Mouse (Mus musculus) thymus, adult 2 months (tissue): Measurements from ENCODE around the gene Krt26. TPM values are rescaled to one million over a fixed set of nuclear protein-coding genes. Genes with fewer than 3 reads are reported as not detected.

Experiments
- DNase-seq: peaks from one replicate; pipeline ENCODE4 v3.0.0; 2021
- H3K27ac ChIP-seq: fragments of 200-500 bp; 2 replicates; pipeline ENCODE4 v1.5.1; 2012; ENCODE audit warnings: low read length, control low read depth; ENCODE audit not compliant: control insufficient read depth, insufficient read depth
- H3K27me3 ChIP-seq: fragments of 200-500 bp; 2 replicates; pipeline ENCODE4 v1.6.1; 2012; ENCODE audit warnings: mild to moderate bottlenecking, low read length, moderate library complexity, mixed read lengths; ENCODE audit not compliant: control insufficient read depth, insufficient read depth
- H3K36me3 ChIP-seq: fragments of 200-500 bp; 2 replicates; pipeline ENCODE4 v1.6.1; 2012; ENCODE audit warnings: mild to moderate bottlenecking, low read length, moderate library complexity; ENCODE audit not compliant: control insufficient read depth, insufficient read depth
- H3K4me1 ChIP-seq: fragments of 200-500 bp; replicated peaks from 2 replicates; pipeline ENCODE4 v1.6.1; 2012; ENCODE audit warnings: low read length; ENCODE audit not compliant: control insufficient read depth, insufficient read depth
- H3K4me3 ChIP-seq: fragments of 200-500 bp; 2 replicates; pipeline ENCODE4 v1.5.1; 2012; ENCODE audit warnings: mild to moderate bottlenecking, low read length, control low read depth, moderate library complexity; ENCODE audit not compliant: control insufficient read depth, insufficient read depth
- CTCF ChIP-seq: fragments of 200-500 bp; IDR thresholded peaks from 2 replicates; pipeline ENCODE4 v1.5.1; 2012; ENCODE audit warnings: mild to moderate bottlenecking, control low read depth, low read length, moderate library complexity, borderline replicate concordance; ENCODE audit not compliant: control insufficient read depth, poor library complexity, insufficient read depth; ENCODE audit errors: extremely low read depth
- POLR2A ChIP-seq: fragments of 200-500 bp; IDR thresholded peaks from 2 replicates; pipeline ENCODE4 v1.6.1; 2012; ENCODE audit warnings: mild to moderate bottlenecking, low read length, control low read depth, moderate library complexity; ENCODE audit not compliant: control insufficient read depth, poor library complexity, insufficient read depth; ENCODE audit errors: extremely low read depth
- WGBS: fragments of 180-500 bp; shearing (Covaris S2); methylation state at CpG from one replicate; pipeline ENCODE4 v1.1.7; 2018; 5-methylcytosine and 5-hydroxymethylcytosine counted together
- polyA plus RNA-seq: library from polyadenylated mRNA; depleted of rRNA; stranded (reverse); fragments of >200 nt; gene quantifications from 2 replicates; pipeline ENCODE4 v1.2.3, GENCODE M21; 2012; rRNA removed

Gene Krt26
- polyA plus RNA-seq, 1 experiment = not detected

GRCm38 (mm10) chr11:99292846-99293245 is 44.9 kb downstream of the Krt26 start:
- Histone ChIP-seq H3K27me3 (no peaks in the 10 kb centered on the region), H3K4me1 (no peaks in the 10 kb centered on the region), H3K36me3 (no peaks in the 10 kb centered on the region), H3K27ac (no peak overlapping the region), H3K4me3 (no peak overlapping the region)
- 67% methylated on average over 5 of the region's 5 CpGs for WGBS
- peak; percentile 52 for DNase-seq
- TF ChIP-seq POLR2A (no peak), CTCF (no peak)

- Histone ChIP-seq H3K4me3 (no peak within 1 kb of the TSS), H3K36me3 (no peaks in the 10 kb centered on the region)
- WGBS = 56% methylated on average over 11 of the region's 11 CpGs
Measured at GRCm38 (mm10) chr11:99284833-99285312, 52.9 kb downstream of the Krt26 start, which contains the start of gene Krt24. Gene Krt24 (minus strand): TSS chr11:99285262.

GRCm38 (mm10) chr11:99284011-99284410 is 53.8 kb downstream of the Krt26 start:
- WGBS = 91% methylated on average over 5 of the region's 5 CpGs
- Histone ChIP-seq H3K27ac (no peak overlapping the region), H3K27me3 (no peaks in the 10 kb centered on the region), H3K4me3 (no peak overlapping the region), H3K4me1 (no peaks in the 10 kb centered on the region), H3K36me3 (no peaks in the 10 kb centered on the region)
- no peak for TF ChIP-seq POLR2A
- no peak for TF ChIP-seq CTCF
- DNase-seq = no peak

More at GRCm38 (mm10) chr11:99284833-99285312, 52.9 kb downstream of the Krt26 start, which contains the start of gene Krt24:
- DNase-seq = no peak
- Histone ChIP-seq H3K27ac (no peak within 1 kb of the TSS), H3K4me1 (no peaks in the 10 kb centered on the region), H3K27me3 (no peaks in the 10 kb centered on the region)
- no peak for TF ChIP-seq POLR2A
- no peak for TF ChIP-seq CTCF

GRCm38 (mm10) chr11:99283334-99283733 is 54.4 kb downstream of the Krt26 start:
- TF ChIP-seq CTCF = no peak
- TF ChIP-seq POLR2A = no peak

GRCm38 (mm10) chr11:99281116-99281515 is 56.6 kb downstream of the Krt26 start:
- no peaks in the 10 kb centered on the region for H3K27me3 ChIP-seq
- WGBS = 95% methylated on average over 9 of the region's 9 CpGs

More at GRCm38 (mm10) chr11:99283334-99283733, 54.4 kb downstream of the Krt26 start:
- Histone ChIP-seq H3K27me3 (no peaks in the 10 kb centered on the region), H3K4me3 (no peak overlapping the region), H3K36me3 (no peaks in the 10 kb centered on the region), H3K4me1 (no peaks in the 10 kb centered on the region), H3K27ac (no peak overlapping the region)
- WGBS = 20% methylated on average over 4 of the region's 4 CpGs
- DNase-seq = no peak

GRCm38 (mm10) chr11:99279986-99280385 is 57.8 kb downstream of the Krt26 start:
- WGBS = 43% methylated on average over 5 of the region's 5 CpGs
- no peak for DNase-seq
- no peaks in the 10 kb centered on the region for H3K27me3 ChIP-seq

More at GRCm38 (mm10) chr11:99281116-99281515, 56.6 kb downstream of the Krt26 start:
- TF ChIP-seq CTCF (no peak), POLR2A (no peak)
- DNase-seq = no peak
- no peaks in the 10 kb centered on the region for H3K36me3 ChIP-seq
- H3K4me3 ChIP-seq = no peak overlapping the region
- H3K4me1 ChIP-seq = no peaks in the 10 kb centered on the region
- no peak overlapping the region for H3K27ac ChIP-seq

More at GRCm38 (mm10) chr11:99279986-99280385, 57.8 kb downstream of the Krt26 start:
- Histone ChIP-seq H3K27ac (no peak overlapping the region), H3K4me1 (no peaks in the 10 kb centered on the region), H3K4me3 (no peak overlapping the region), H3K36me3 (no peaks in the 10 kb centered on the region)
- TF ChIP-seq CTCF = no peak
- TF ChIP-seq POLR2A = no peak

Other genes with a start within 250 kb of the Krt26 start
- 5.2 and 7.5 TPM in 2 replicates for gene Tns4, start 248.7 kb downstream of the Krt26 start, polyA plus RNA-seq
- gene Ccr7, start 182.9 kb downstream of the Krt26 start, polyA plus RNA-seq = 202 and 240 TPM in 2 replicates
- 37.0 and 43.5 TPM in 2 replicates for gene Smarce1, start 106.9 kb downstream of the Krt26 start, polyA plus RNA-seq
- gene Krt222, start 93.9 kb downstream of the Krt26 start, polyA plus RNA-seq = 0.23 and 0.40 TPM in 2 replicates
- gene Krt24, start 52.7 kb downstream of the Krt26 start, polyA plus RNA-seq = 0.10 and 0.12 TPM in 2 replicates
- 0.16 and 0.18 TPM in 2 replicates for gene Krt25, start 15.0 kb downstream of the Krt26 start, polyA plus RNA-seq
- 0.05 and 0.13 TPM in 2 replicates for gene Krt27, start 13.1 kb upstream of the Krt26 start, polyA plus RNA-seq
- not detected in 2 replicates for gene Krt28, start 36.9 kb upstream of the Krt26 start, polyA plus RNA-seq
- gene Krt10, start 51.4 kb upstream of the Krt26 start, polyA plus RNA-seq = 4.9 and 6.4 TPM in 2 replicates
- gene Krt12, start 84.3 kb upstream of the Krt26 start, polyA plus RNA-seq = 0.27 and 0.34 TPM in 2 replicates
- gene Krt20, start 100.2 kb upstream of the Krt26 start, polyA plus RNA-seq = 0.65 and 1.0 TPM in 2 replicates
- 1.5 and 1.7 TPM in 2 replicates for gene Krt23, start 155.2 kb upstream of the Krt26 start, polyA plus RNA-seq
- 0.11 TPM in 1 of 2 replicates, not detected in the other for gene Krt39, start 183.4 kb upstream of the Krt26 start, polyA plus RNA-seq
- gene Krt40, start 205.2 kb upstream of the Krt26 start, polyA plus RNA-seq = 0.09 TPM in 1 of 2 replicates, not detected in the other
- 0.46 and 0.66 TPM in 2 replicates for gene Krtap3-3, start 212.9 kb upstream of the Krt26 start, polyA plus RNA-seq
- 0.15 and 0.19 TPM in 2 replicates for gene Krtap3-2, start 218.9 kb upstream of the Krt26 start, polyA plus RNA-seq
- gene Gm11939, start 221.5 kb upstream of the Krt26 start, polyA plus RNA-seq = not detected in 2 replicates
- gene Krtap3-1, start 228.7 kb upstream of the Krt26 start, polyA plus RNA-seq = 0.43 and 0.81 TPM in 2 replicates
- gene Krtap1-5, start 243.1 kb upstream of the Krt26 start, polyA plus RNA-seq = not detected in 2 replicates
- gene Krtap1-4, start 245.7 kb upstream of the Krt26 start, polyA plus RNA-seq = not detected in 2 replicates